Mouse (Mus musculus) CD4-positive, CD25-positive, alpha-beta regulatory T cell, adult 4 months (primary cell): ENCODE measurements around the gene Crym. TPM values are rescaled to one million over a fixed set of nuclear protein-coding genes. Genes with fewer than 3 reads are reported as not detected.

Experiments used
- ATAC-seq: one replicate; pipeline ENCODE4 v1.8.0; 2017
- polyA plus RNA-seq, 2 experiments: library from polyadenylated mRNA; unstranded; fragments of 100-300 nt; shearing (Covaris generic); gene quantifications; one replicate each; pipeline ENCODE4 v1.2.1; 2017

Crym gene
- polyA plus RNA-seq, 2 experiments from 2014 or later: not detected

- no peak for ATAC-seq
Observed at GRCm38 (mm10) chr7:120158121-120158613, 43.7 kb downstream of the Crym start.

GRCm38 (mm10) chr7:120157575-120158061, 44.3 kb downstream of the Crym start:
- ATAC-seq: no peak

DNA sequence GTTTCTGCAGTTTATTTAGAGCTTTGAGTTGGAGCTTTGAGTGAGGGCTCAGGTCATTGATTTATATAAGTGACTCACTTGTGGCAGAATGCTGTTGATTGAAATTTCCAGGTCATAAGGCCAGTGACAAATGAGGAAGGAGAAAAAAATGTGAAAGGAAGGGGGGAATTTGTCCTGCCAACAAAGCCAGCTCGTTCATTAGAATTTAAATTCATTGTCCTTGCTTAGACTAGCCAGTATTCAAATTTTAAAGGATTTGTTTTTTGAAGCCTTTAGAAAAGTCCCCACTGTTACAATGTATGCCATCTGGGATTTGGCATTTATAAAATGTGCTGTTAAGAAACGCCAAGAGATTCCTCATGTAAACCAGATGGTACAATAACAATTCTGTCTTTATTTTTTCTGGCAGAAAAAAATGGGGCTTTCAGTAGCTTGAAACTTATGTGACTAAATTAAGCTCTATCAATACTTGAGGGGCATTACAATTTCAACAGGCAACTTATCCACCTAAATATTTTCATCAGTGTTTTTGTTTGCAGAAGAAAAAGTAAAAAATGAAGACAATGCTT, 45.0 kb downstream of the Crym start:
- no peak for ATAC-seq

- ATAC-seq: no peak
Observed at GRCm38 (mm10) chr7:120150898-120151297, 51.0 kb downstream of the Crym start.

GRCm38 (mm10) chr7:120150257-120150656, 51.7 kb downstream of the Crym start:
- ATAC-seq: no peak

GRCm38 (mm10) chr7:120145191-120145590, 56.7 kb downstream of the Crym start, which contains the start of gene Zp2:
Gene Zp2, minus strand, starts transcription at chr7:120145291.
- no peak for ATAC-seq

DNA sequence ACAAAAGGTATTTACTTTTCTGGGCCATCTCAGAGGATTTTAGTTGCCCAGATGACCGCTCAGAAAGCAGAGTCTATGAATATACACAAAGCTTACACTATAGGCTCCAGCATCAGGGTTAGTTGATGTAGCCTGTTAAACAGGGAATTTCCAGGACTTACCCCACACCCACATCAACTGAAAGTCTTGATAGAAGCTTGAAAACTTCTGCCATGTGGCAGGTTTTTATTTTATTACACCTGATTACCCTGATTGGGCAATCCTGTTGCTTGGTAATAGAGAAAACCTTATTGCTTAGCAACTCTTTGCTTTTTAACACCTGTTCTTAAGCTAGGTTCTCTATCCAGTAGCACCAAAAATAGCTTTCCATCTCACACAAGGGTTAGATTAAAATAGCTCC, 59.2 kb downstream of the Crym start:
- no peak for ATAC-seq

Other genes with a start within 250 kb of the Crym start
- gene Dnah3, start 106.8 kb downstream of the Crym start, polyA plus RNA-seq: not detected
- gene Tmem159, start 99.8 kb downstream of the Crym start, polyA plus RNA-seq: 10 to 100 TPM in 1 of 2 experiments, 1 to 10 TPM in 1; 9.2 to 10.3 TPM
- not detected for gene Zp2, start 56.8 kb downstream of the Crym start, polyA plus RNA-seq
- not detected for gene Anks4b, start 28.3 kb downstream of the Crym start, polyA plus RNA-seq
- not detected for gene Abca14, start 1.9 kb upstream of the Crym start, polyA plus RNA-seq
- gene Abca15, start 126.6 kb upstream of the Crym start, polyA plus RNA-seq: not detected
- not detected for gene Abca16, start 207.5 kb upstream of the Crym start, polyA plus RNA-seq